Mouse (Mus musculus) stomach, embryonic 15.5 days (tissue): Measurements from ENCODE around the gene Wfdc3. TPM values are rescaled to one million over a fixed set of nuclear protein-coding genes. Genes with fewer than 3 reads are reported as not detected.
A peak's percentile ranks its signal among the peaks of the same experiment; 100 is the strongest.

Source experiments
- ATAC-seq: fragments of 200-750 bp; cut with Nextera tagmentation; 2 replicates; pipeline ENCODE4 v1.8.0; 2017; ENCODE audit warnings: low read depth, moderate number of reproducible peaks, moderate TSS enrichment; ENCODE audit not compliant: insufficient read depth, low FRiP score
- H3K27ac ChIP-seq: fragments of 300-500 bp; sonication (generic); 2 replicates; pipeline ENCODE4 v1.5.1; 2015; ENCODE audit warnings: mild to moderate bottlenecking, inconsistent platforms
- H3K27me3 ChIP-seq: fragments of 300-500 bp; sonication (generic); replicated peaks from 2 replicates; pipeline ENCODE4 v1.6.1; 2015; ENCODE audit warnings: inconsistent platforms
- H3K36me3 ChIP-seq: fragments of 300-500 bp; sonication (generic); 2 replicates; pipeline ENCODE4 v1.6.1; 2015; ENCODE audit warnings: inconsistent platforms
- H3K4me1 ChIP-seq: fragments of 300-500 bp; sonication (generic); 2 replicates; pipeline ENCODE4 v1.6.1; 2015; ENCODE audit warnings: inconsistent platforms
- H3K4me2 ChIP-seq: fragments of 300-500 bp; sonication (generic); 2 replicates; pipeline ENCODE4 v1.6.1; 2015; ENCODE audit warnings: mild to moderate bottlenecking, inconsistent platforms
- H3K4me3 ChIP-seq: fragments of 300-500 bp; sonication (generic); replicated peaks from 2 replicates; pipeline ENCODE4 v1.5.1; 2015; ENCODE audit warnings: inconsistent platforms
- H3K9ac ChIP-seq: fragments of 300-500 bp; sonication (generic); 2 replicates; pipeline ENCODE4 v1.6.1; 2015; ENCODE audit warnings: inconsistent platforms
- H3K9me3 ChIP-seq: fragments of 300-500 bp; sonication (generic); 2 replicates; pipeline ENCODE4 v1.6.1; 2016; ENCODE audit warnings: inconsistent platforms
- WGBS: fragments of 180-500 bp; shearing (Covaris S2); methylation state at CpG from one replicate; pipeline ENCODE4 v1.1.7; 2015; 5-methylcytosine and 5-hydroxymethylcytosine counted together
- polyA plus RNA-seq: library from polyadenylated mRNA; unstranded; fragments of >200 nt; fragmentation: Nextera tagmentation; extraction: Ambion mirVana; gene quantifications from 2 replicates; pipeline ENCODE4 v1.2.1, GENCODE M21; 2015

Wfdc3 gene
- polyA plus RNA-seq, 1 experiment from 2014 or later: 2.2 TPM

GRCm38 (mm10) chr2:164785481-164786387 lies 40.0 kb upstream of the Wfdc3 start, which contains the start of gene Snx21:
Gene Snx21, plus strand, starts transcription at chr2:164785823.
- Histone ChIP-seq H3K9me3 (no peaks in the 10 kb centered on the region), H3K36me3 (no peaks in the 10 kb centered on the region), H3K9ac (peak within 1 kb of the TSS; percentile 73), H3K4me1 (peaks cover 21% of the 10 kb centered on the region; the same call in 1 of the 2 replicates), H3K27ac (peak within 1 kb of the TSS; percentile 94), H3K4me2 (peak within 1 kb of the TSS; percentile 84), H3K4me3 (peak within 1 kb of the TSS; percentile 68), H3K27me3 (no peaks in the 10 kb centered on the region)
- ATAC-seq: peak; percentile 94
- WGBS: under 1% methylated on average over 75 of the region's 89 CpGs

GRCm38 (mm10) chr2:164784869-164785420 lies 39.2 kb upstream of the Wfdc3 start:
- Histone ChIP-seq H3K36me3 (no peaks in the 10 kb centered on the region), H3K4me2 (peak overlapping the region; percentile 84), H3K4me1 (peaks cover 21% of the 10 kb centered on the region; the same call in 1 of the 2 replicates), H3K9ac (peak overlapping the region; percentile 73; the same call in 1 of the 2 replicates), H3K27ac (peak overlapping the region; percentile 94), H3K9me3 (no peaks in the 10 kb centered on the region), H3K4me3 (peak overlapping the region; percentile 68), H3K27me3 (no peaks in the 10 kb centered on the region)
- WGBS: under 1% methylated on average over 7 of the region's 7 CpGs
- ATAC-seq: no peak

GRCm38 (mm10) chr2:164783926-164784581 lies 38.3 kb upstream of the Wfdc3 start:
- H3K36me3 ChIP-seq: no peaks in the 10 kb centered on the region
- no peak overlapping the region for H3K4me3 ChIP-seq
- no peak overlapping the region for H3K9ac ChIP-seq
- peaks cover 21% of the 10 kb centered on the region; the same call in 1 of the 2 replicates for H3K4me1 ChIP-seq
- WGBS: 74% methylated on average over 7 of the region's 7 CpGs
- H3K27ac ChIP-seq: no peak overlapping the region
- H3K4me2 ChIP-seq: no peak overlapping the region
- no peaks in the 10 kb centered on the region for H3K9me3 ChIP-seq
- ATAC-seq: no peak
- H3K27me3 ChIP-seq: no peaks in the 10 kb centered on the region

GRCm38 (mm10) chr2:164781876-164782275 lies 36.1 kb upstream of the Wfdc3 start:
- Histone ChIP-seq H3K4me1 (peaks cover 9% of the 10 kb centered on the region; the same call in 1 of the 2 replicates), H3K36me3 (no peaks in the 10 kb centered on the region), H3K27me3 (no peaks in the 10 kb centered on the region), H3K9me3 (no peaks in the 10 kb centered on the region), H3K27ac (no peak overlapping the region), H3K9ac (no peak overlapping the region), H3K4me3 (no peak overlapping the region), H3K4me2 (no peak overlapping the region)
- ATAC-seq: no peak
- WGBS: 67% methylated on average over 4 of the region's 4 CpGs

- peaks cover 1% of the 10 kb centered on the region; the same call in 1 of the 2 replicates for H3K4me1 ChIP-seq
- H3K4me2 ChIP-seq: no peak within 1 kb of the TSS
- no peak within 1 kb of the TSS for H3K4me3 ChIP-seq
- no peak for ATAC-seq
- H3K27me3 ChIP-seq: no peaks in the 10 kb centered on the region
- no peaks in the 10 kb centered on the region for H3K9me3 ChIP-seq
- no peak within 1 kb of the TSS for H3K9ac ChIP-seq
- H3K36me3 ChIP-seq: no peaks in the 10 kb centered on the region
- 73% methylated on average over 8 of the region's 8 CpGs for WGBS
- no peak within 1 kb of the TSS for H3K27ac ChIP-seq
Observed at GRCm38 (mm10) chr2:164779481-164780086, 33.9 kb upstream of the Wfdc3 start, which contains the start of gene Tnnc2. Gene Tnnc2, minus strand, starts transcription at chr2:164779967.

GRCm38 (mm10) chr2:164778809-164779208 lies 33.1 kb upstream of the Wfdc3 start:
- H3K27me3 ChIP-seq: no peaks in the 10 kb centered on the region
- WGBS: 81% methylated on average over 7 of the region's 7 CpGs
- H3K4me2 ChIP-seq: no peak overlapping the region
- no peak overlapping the region for H3K27ac ChIP-seq
- no peak for ATAC-seq
- no peak overlapping the region for H3K4me3 ChIP-seq
- no peaks in the 10 kb centered on the region for H3K36me3 ChIP-seq
- no peaks in the 10 kb centered on the region for H3K4me1 ChIP-seq
- H3K9ac ChIP-seq: no peak overlapping the region
- no peaks in the 10 kb centered on the region for H3K9me3 ChIP-seq

- Histone ChIP-seq H3K27me3 (no peaks in the 10 kb centered on the region), H3K9me3 (no peaks in the 10 kb centered on the region), H3K4me2 (no peak overlapping the region), H3K4me1 (no peaks in the 10 kb centered on the region), H3K9ac (no peak overlapping the region), H3K36me3 (no peaks in the 10 kb centered on the region), H3K27ac (no peak overlapping the region), H3K4me3 (no peak overlapping the region)
- no peak for ATAC-seq
- WGBS: 90% methylated on average over 11 of the region's 11 CpGs
Observed at GRCm38 (mm10) chr2:164778015-164778287, 32.2 kb upstream of the Wfdc3 start.

- H3K9me3 ChIP-seq: no peaks in the 10 kb centered on the region
- H3K27ac ChIP-seq: no peak overlapping the region
- no peak overlapping the region for H3K4me2 ChIP-seq
- H3K36me3 ChIP-seq: no peaks in the 10 kb centered on the region
- ATAC-seq: no peak
- no peaks in the 10 kb centered on the region for H3K4me1 ChIP-seq
- H3K4me3 ChIP-seq: no peak overlapping the region
- 79% methylated on average over 30 of the region's 30 CpGs for WGBS
- H3K9ac ChIP-seq: no peak overlapping the region
- no peaks in the 10 kb centered on the region for H3K27me3 ChIP-seq
Observed at GRCm38 (mm10) chr2:164777246-164778014, 31.7 kb upstream of the Wfdc3 start.

- no peaks in the 10 kb centered on the region for H3K9me3 ChIP-seq
- H3K4me2 ChIP-seq: no peak overlapping the region
- H3K36me3 ChIP-seq: no peaks in the 10 kb centered on the region
- 57% methylated on average over 17 of the region's 17 CpGs for WGBS
- no peak for ATAC-seq
- no peaks in the 10 kb centered on the region for H3K4me1 ChIP-seq
- no peak overlapping the region for H3K4me3 ChIP-seq
- no peak overlapping the region for H3K27ac ChIP-seq
- H3K9ac ChIP-seq: no peak overlapping the region
- H3K27me3 ChIP-seq: no peaks in the 10 kb centered on the region
Observed at GRCm38 (mm10) chr2:164776801-164777200, 31.1 kb upstream of the Wfdc3 start.

- H3K9me3 ChIP-seq: no peaks in the 10 kb centered on the region
- H3K4me3 ChIP-seq: no peak overlapping the region
- H3K4me2 ChIP-seq: no peak overlapping the region
- 78% methylated on average over 6 of the region's 6 CpGs for WGBS
- H3K9ac ChIP-seq: no peak overlapping the region
- H3K27ac ChIP-seq: no peak overlapping the region
- peaks cover 4% of the 10 kb centered on the region for H3K4me1 ChIP-seq
- no peaks in the 10 kb centered on the region for H3K36me3 ChIP-seq
- ATAC-seq: no peak
- H3K27me3 ChIP-seq: no peaks in the 10 kb centered on the region
Observed at GRCm38 (mm10) chr2:164776130-164776529, 30.4 kb upstream of the Wfdc3 start.

- H3K9ac ChIP-seq: no peak overlapping the region
- H3K4me1 ChIP-seq: peaks cover 13% of the 10 kb centered on the region
- H3K36me3 ChIP-seq: no peaks in the 10 kb centered on the region
- H3K4me3 ChIP-seq: no peak overlapping the region
- H3K4me2 ChIP-seq: no peak overlapping the region
- no peaks in the 10 kb centered on the region for H3K9me3 ChIP-seq
- ATAC-seq: no peak
- 67% methylated on average over 5 of the region's 5 CpGs for WGBS
- peak overlapping the region; percentile 8; the same call in 1 of the 2 replicates for H3K27ac ChIP-seq
- H3K27me3 ChIP-seq: no peaks in the 10 kb centered on the region
Observed at GRCm38 (mm10) chr2:164773989-164774364, 28.2 kb upstream of the Wfdc3 start.
